Mouse (Mus musculus) activated CD4-positive, CD25-positive, alpha-beta regulatory T cell (primary cell): Measurements from ENCODE around the gene Rab29. TPM values are rescaled to one million over a fixed set of nuclear protein-coding genes. Genes with fewer than 3 reads are reported as not detected.

ENCODE experiments used
- polyA plus RNA-seq, 2 experiments: library from polyadenylated mRNA; unstranded; fragments of 100-300 nt; shearing (Covaris generic); gene quantifications; one replicate each; pipeline ENCODE4 v1.2.1; 2017

Gene Rab29
- 10 to 100 TPM; 51.4 to 55.4 TPM for polyA plus RNA-seq

GRCm38 (mm10) chr1:131867093-131867945 is at the start of gene Rab29:
Rab29 (plus strand) TSS chr1:131867224.

GRCm38 (mm10) chr1:131827207-131827786 is 39.7 kb upstream of the Rab29 start, which contains the start of gene Slc41a1:
Slc41a1 (plus strand) TSS chr1:131827493.

DNA sequence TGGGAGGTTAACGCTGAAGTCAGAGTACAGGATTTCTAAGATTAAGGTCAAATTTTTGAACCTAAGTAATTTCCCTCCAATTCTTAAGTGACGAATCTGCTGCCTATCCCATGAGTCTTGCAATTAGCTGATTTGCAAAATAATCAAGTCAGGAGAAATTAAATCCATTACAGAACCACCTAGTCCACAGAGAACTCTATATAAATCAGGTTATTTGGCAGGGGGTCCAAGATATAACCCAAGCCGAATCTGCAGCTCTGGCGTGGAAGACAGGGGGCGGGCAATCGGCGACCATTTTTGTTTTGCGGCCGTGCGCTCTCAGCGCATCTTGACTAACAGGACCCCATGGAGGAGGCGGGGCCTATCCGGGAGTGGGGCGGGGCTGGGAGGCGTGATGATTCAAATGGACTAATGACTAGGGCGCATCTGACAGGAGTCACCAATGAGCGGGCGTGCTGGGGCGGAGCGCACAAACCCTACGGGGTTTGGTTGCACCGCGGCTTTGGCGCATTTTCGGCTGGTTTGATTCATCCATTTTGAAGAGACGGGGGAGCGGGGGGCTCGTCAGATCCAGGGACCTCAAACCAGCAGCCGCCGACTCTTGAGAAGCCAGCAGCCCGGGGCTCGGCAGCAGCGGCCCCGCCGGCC is 43.1 kb downstream of the Rab29 start, which contains the start of gene Nucks1:
Gene Nucks1, plus strand, starts transcription at position 534 of the 648 bp plus-strand sequence.

Other genes with a start within 250 kb of the Rab29 start
- 100 to 1,000 TPM in 1 of 2 experiments, 10 to 100 TPM in 1; 18.0 to 405 TPM for gene Ctse, start 228.9 kb upstream of the Rab29 start, polyA plus RNA-seq
- under 1 TPM; 0.44 to 0.74 TPM for gene Rab7b, start 178.5 kb upstream of the Rab29 start, polyA plus RNA-seq
- gene Slc26a9, start 123.2 kb upstream of the Rab29 start, polyA plus RNA-seq = under 1 TPM in 1 of 2 experiments, not detected in 1; 0.39 TPM
- gene Pm20d1, start 69.8 kb upstream of the Rab29 start, polyA plus RNA-seq = under 1 TPM in 1 of 2 experiments, not detected in 1; 0.61 TPM
- gene Slc41a1, start 39.7 kb upstream of the Rab29 start, polyA plus RNA-seq = 10 to 100 TPM; 19.9 to 27.6 TPM
- gene Nucks1, start 43.3 kb downstream of the Rab29 start, polyA plus RNA-seq = 10 to 100 TPM; 47.8 to 48.9 TPM
- gene Slc45a3, start 95.7 kb downstream of the Rab29 start, polyA plus RNA-seq = 1 to 10 TPM; 1.1 to 1.4 TPM
- gene Elk4, start 140.4 kb downstream of the Rab29 start, polyA plus RNA-seq = 10 to 100 TPM; 84.0 to 94.1 TPM
- 10 to 100 TPM; 81.3 to 88.4 TPM for gene Mfsd4a, start 200.8 kb downstream of the Rab29 start, polyA plus RNA-seq